Mouse (Mus musculus): ENCODE data around the gene Inafm1. TPM values are rescaled to one million over a fixed set of nuclear protein-coding genes. Genes with fewer than 3 reads are reported as not detected.

The Inafm1 gene
- total and polyA plus RNA-seq, 3 experiments, result 50.7 to 87.6 TPM; not detected in 1

GRCm38 (mm10) chr7:16314221-16314775, 40.9 kb upstream of the Inafm1 start:
- H3K9ac ChIP-seq (ENCODE audit: control insufficient read depth, low read depth, low read length, poor library complexity, severe bottlenecking), result peak overlapping the region; percentile 75
- H3K79me2 ChIP-seq (ENCODE audit: control insufficient read depth, insufficient read depth, low read length, poor library complexity), result peaks cover 14% of the 10 kb centered on the region
- no peak for DNase-seq (ENCODE audit: low read depth, low spot score)
- H3K36me3 ChIP-seq (ENCODE audit: control insufficient read depth in 1 of 2, insufficient read depth in 2 of 2, low read length in 2 of 2), result peaks cover 0 to 3% of the 10 kb centered on the region in 2 experiments; a peak in 2 of 4 replicates
- peak overlapping the region; percentile 32; the same call in 1 of the 2 replicates for H3K27ac ChIP-seq (ENCODE audit: control insufficient read depth, low read depth, low read length)
- no peaks in the 10 kb centered on the region for H3K9me3 ChIP-seq (replicated peaks; ENCODE audit: insufficient read depth, low read length)
- peak overlapping the region; percentile 54 to 57; a peak in 3 of 4 replicates for H3K4me3 ChIP-seq (ENCODE audit: control insufficient read depth in 1 of 2, insufficient read depth in 1 of 2, low read depth in 2 of 2, low read length in 2 of 2)
- peaks cover 4 to 11% of the 10 kb centered on the region in 2 experiments; a peak in 3 of 4 replicates for H3K4me1 ChIP-seq (ENCODE audit: control insufficient read depth in 1 of 2, insufficient read depth in 2 of 2, low read length in 2 of 2)
- TF ChIP-seq KAT2A (conservative IDR thresholded peaks at IDR 0.05; ENCODE audit: low read depth, low read length), result no peak
- TF ChIP-seq MAZ (IDR thresholded peaks at IDR 0.05; ENCODE audit: low read depth, low read length), result no peak
- TF ChIP-seq POLR2AphosphoS2 (IDR thresholded peaks at IDR 0.05; ENCODE audit: low read length), result no peak
- 0 out of 2 replicates have a peak, but pooled peaks have one; percentile 10 for TF ChIP-seq ZNF384 (IDR thresholded peaks at IDR 0.05; ENCODE audit: low read depth, low read length)
- TF ChIP-seq USF1 (IDR thresholded peaks at IDR 0.05; ENCODE audit: low read depth, low read length), result no peak
- TF ChIP-seq JUND (IDR thresholded peaks at IDR 0.05; ENCODE audit: low read depth, low read length), result no peak
- no peak for TF ChIP-seq CHD1 (IDR thresholded peaks at IDR 0.05; ENCODE audit: low read depth, low read length)
- no peak for TF ChIP-seq TCF12 (IDR thresholded peaks at IDR 0.05; ENCODE audit: low read depth, low read length)
- no peak for TF ChIP-seq TAL1 (IDR thresholded peaks at IDR 0.05; ENCODE audit: low read length)
- TF ChIP-seq CHD2 (IDR thresholded peaks at IDR 0.05; ENCODE audit: low read length), result no peak
- 0 out of 2 replicates have a peak, but pooled peaks have one; percentile 13 for TF ChIP-seq HCFC1 (IDR thresholded peaks at IDR 0.05; ENCODE audit: low read depth, low read length)
- no peaks in the 10 kb centered on the region for H3K27me3 ChIP-seq (ENCODE audit: control insufficient read depth in 1 of 2, insufficient read depth in 2 of 2, low read length in 2 of 2)

- Histone ChIP-seq H3K79me2 (ENCODE audit: control insufficient read depth, insufficient read depth, low read length, poor library complexity) (peaks cover 14% of the 10 kb centered on the region), H3K27ac (ENCODE audit: control insufficient read depth, low read depth, low read length) (peak overlapping the region; percentile 63), H3K9ac (ENCODE audit: control insufficient read depth, low read depth, low read length, poor library complexity, severe bottlenecking) (peak overlapping the region; percentile 88), H3K27me3 (ENCODE audit: control insufficient read depth in 1 of 2, insufficient read depth in 2 of 2, low read length in 2 of 2) (no peaks in the 10 kb centered on the region), H3K36me3 (ENCODE audit: control insufficient read depth in 1 of 2, insufficient read depth in 2 of 2, low read length in 2 of 2) (peaks cover 0 to 3% of the 10 kb centered on the region in 2 experiments; a peak in 2 of 4 replicates), H3K4me1 (ENCODE audit: control insufficient read depth in 1 of 2, insufficient read depth in 2 of 2, low read length in 2 of 2) (peaks cover 4 to 11% of the 10 kb centered on the region in 2 experiments; a peak in 3 of 4 replicates), H3K4me3 (ENCODE audit: control insufficient read depth in 1 of 2, insufficient read depth in 1 of 2, low read depth in 2 of 2, low read length in 2 of 2) (peak overlapping the region; percentile 65 to 87), H3K9me3 (replicated peaks; ENCODE audit: insufficient read depth, low read length) (no peaks in the 10 kb centered on the region)
- peak; percentile 80 for DNase-seq (ENCODE audit: low read depth, low spot score)
- TF ChIP-seq MYB (IDR thresholded peaks at IDR 0.05; ENCODE audit: low read depth, low read length) (no peak), SMC3 (IDR thresholded peaks at IDR 0.05; ENCODE audit: low read depth, low read length) (peak; percentile 22; the same call in 1 of the 2 replicates), MEF2A (IDR thresholded peaks at IDR 0.05; ENCODE audit: extremely low read depth, insufficient replicate concordance, low read depth, low read length, poor library complexity, severe bottlenecking) (peak; percentile 97), ELF1 (IDR thresholded peaks at IDR 0.05; ENCODE audit: low read depth, low read length) (no peak), ZKSCAN1 (IDR thresholded peaks at IDR 0.05; ENCODE audit: low read depth, low read length) (no peak), USF1 (IDR thresholded peaks at IDR 0.05; ENCODE audit: low read depth, low read length) (no peak), POLR2AphosphoS5 (IDR thresholded peaks at IDR 0.05; ENCODE audit: borderline replicate concordance, low read depth, low read length) (peak; percentile 77; the same call in 1 of the 2 replicates), TBP (IDR thresholded peaks at IDR 0.05; ENCODE audit: low read depth, low read length) (peak; percentile 83), HCFC1 (IDR thresholded peaks at IDR 0.05; ENCODE audit: low read depth, low read length) (no peak), CHD1 (IDR thresholded peaks at IDR 0.05; ENCODE audit: low read depth, low read length) (no peak), EP300 (IDR thresholded peaks at IDR 0.05; ENCODE audit: low read depth in 1 of 2, low read length in 2 of 2) (0 out of 4 replicates have a peak, but pooled peaks of 1 of the 2 experiments have one; percentile 13), NELFE (IDR thresholded peaks at IDR 0.05; ENCODE audit: low read depth, low read length) (peak; percentile 86), CHD2 (IDR thresholded peaks at IDR 0.05; ENCODE audit: low read length) (no peak), E2F4 (IDR thresholded peaks at IDR 0.05; ENCODE audit: borderline replicate concordance, low read depth, low read length) (no peak), GABPA (IDR thresholded peaks at IDR 0.05; ENCODE audit: low read depth, low read length) (no peak; the same call in 1 of the 2 replicates), TCF12 (IDR thresholded peaks at IDR 0.05; ENCODE audit: low read depth, low read length) (peak; percentile 34; the same call in 1 of the 2 replicates), RAD21 (IDR thresholded peaks at IDR 0.05; ENCODE audit: low read depth, low read length) (no peak), KAT2A (conservative IDR thresholded peaks at IDR 0.05; ENCODE audit: low read depth, low read length) (no peak), NRF1 (IDR thresholded peaks at IDR 0.05; ENCODE audit: insufficient read depth, low read depth, low read length, poor library complexity, severe bottlenecking) (no peak), MYC (IDR thresholded peaks at IDR 0.05; ENCODE audit: low read depth, low read length) (no peak), GATA1 (IDR thresholded peaks at IDR 0.05; ENCODE audit: low read depth, low read length) (no peak), ZNF384 (IDR thresholded peaks at IDR 0.05; ENCODE audit: low read depth, low read length) (no peak), BHLHE40 (IDR thresholded peaks at IDR 0.05; ENCODE audit: borderline replicate concordance, low read depth, low read length) (no peak)
Observed at GRCm38 (mm10) chr7:16313481-16314220, 40.2 kb upstream of the Inafm1 start.

Data from MEL (cell line).